Mouse (Mus musculus) intestine, postnatal 0 days (tissue): ENCODE data around the gene Slc1a3. TPM values are rescaled to one million over a fixed set of nuclear protein-coding genes. Genes with fewer than 3 reads are reported as not detected.

Experiments used
- ATAC-seq: fragments of 200-750 bp; cut with Nextera tagmentation; 2 replicates; pipeline ENCODE4 v1.8.0; 2017; ENCODE audit warnings: mild to moderate bottlenecking, moderate TSS enrichment, moderate library complexity
- H3K27ac ChIP-seq: fragments of 300-500 bp; sonication (generic); 2 replicates; pipeline ENCODE4 v1.5.1; 2014; ENCODE audit warnings: mild to moderate bottlenecking, low read depth, low read length, moderate library complexity
- H3K27me3 ChIP-seq: fragments of 300-500 bp; sonication (generic); replicated peaks from 2 replicates; pipeline ENCODE4 v1.6.1; 2014; ENCODE audit warnings: low read length, mixed read lengths; ENCODE audit not compliant: control insufficient read depth, insufficient read depth
- H3K36me3 ChIP-seq: fragments of 300-500 bp; sonication (generic); 2 replicates; pipeline ENCODE4 v1.6.1; 2014; ENCODE audit warnings: mild to moderate bottlenecking, moderate library complexity; ENCODE audit not compliant: control insufficient read depth, insufficient read depth
- H3K4me1 ChIP-seq: fragments of 300-500 bp; sonication (generic); replicated peaks from 2 replicates; pipeline ENCODE4 v1.6.1; 2014; ENCODE audit warnings: antibody characterized with exemption, low read length, mixed read lengths; ENCODE audit not compliant: control insufficient read depth, insufficient read depth
- H3K4me2 ChIP-seq: fragments of 300-500 bp; sonication (generic); replicated peaks from 2 replicates; pipeline ENCODE4 v1.6.1; 2014; ENCODE audit warnings: low read depth, mild to moderate bottlenecking, moderate library complexity
- H3K4me3 ChIP-seq: fragments of 300-500 bp; sonication (generic); 2 replicates; pipeline ENCODE4 v1.5.1; 2014; ENCODE audit warnings: low read depth, low read length
- H3K9ac ChIP-seq: fragments of 300-500 bp; sonication (generic); 2 replicates; pipeline ENCODE4 v1.6.1; 2014; ENCODE audit warnings: mild to moderate bottlenecking, low read depth, low read length
- H3K9me3 ChIP-seq: fragments of 300-500 bp; sonication (generic); 2 replicates; pipeline ENCODE4 v1.6.1; 2016; ENCODE audit warnings: mixed run types; ENCODE audit not compliant: control insufficient read depth
- CTCF ChIP-seq: sonication (generic); IDR thresholded peaks from 2 replicates; pipeline ENCODE4 v1.5.1; 2016; ENCODE audit warnings: low read depth, mild to moderate bottlenecking, control low read depth, antibody characterized with exemption, moderate library complexity
- WGBS: fragments of 180-500 bp; shearing (Covaris S2); extraction: QIAGEN DNeasy Blood & Tissue Kit; methylation state at CpG from one replicate; pipeline ENCODE4 v1.1.7; 2014; 5-methylcytosine and 5-hydroxymethylcytosine counted together
- polyA plus RNA-seq: library from polyadenylated mRNA; unstranded; fragments of >200 nt; fragmentation: Nextera tagmentation; extraction: Ambion mirVana; gene quantifications from 2 replicates; pipeline ENCODE4 v1.2.1, GENCODE M21; 2015

Slc1a3 gene
- polyA plus RNA-seq, 1 experiment from 2014 or later: 0.53 TPM

- no peak for TF ChIP-seq CTCF
- no peaks in the 10 kb centered on the region for H3K36me3 ChIP-seq
- no peak overlapping the region for H3K4me3 ChIP-seq
- H3K27ac ChIP-seq: no peak overlapping the region
- no peak overlapping the region for H3K9ac ChIP-seq
- WGBS: 79% methylated on average over 8 of the region's 8 CpGs
- H3K9me3 ChIP-seq: no peaks in the 10 kb centered on the region
- no peak overlapping the region for H3K4me2 ChIP-seq
- H3K27me3 ChIP-seq: peaks cover 8% of the 10 kb centered on the region; the same call in 1 of the 2 replicates
- no peaks in the 10 kb centered on the region for H3K4me1 ChIP-seq
- no peak for ATAC-seq
Measured at GRCm38 (mm10) chr15:8628150-8628549, 82.4 kb downstream of the Slc1a3 start.

GRCm38 (mm10) chr15:8627097-8627537 is 83.4 kb downstream of the Slc1a3 start:
- peaks cover 8% of the 10 kb centered on the region; the same call in 1 of the 2 replicates for H3K27me3 ChIP-seq
- H3K27ac ChIP-seq: no peak overlapping the region
- peak overlapping the region; percentile 45 for H3K4me3 ChIP-seq
- H3K4me1 ChIP-seq: no peaks in the 10 kb centered on the region
- H3K4me2 ChIP-seq: peak overlapping the region; percentile 93
- WGBS: 4% methylated on average over 15 of the region's 15 CpGs
- no peaks in the 10 kb centered on the region for H3K9me3 ChIP-seq
- H3K36me3 ChIP-seq: no peaks in the 10 kb centered on the region
- ATAC-seq: peak; percentile 61; the same call in 1 of the 2 replicates
- peak; percentile 89 for TF ChIP-seq CTCF
- H3K9ac ChIP-seq: peak overlapping the region; percentile 26; the same call in 1 of the 2 replicates

GRCm38 (mm10) chr15:8625370-8625769 is 85.2 kb downstream of the Slc1a3 start:
- no peak for ATAC-seq
- no peak overlapping the region for H3K9ac ChIP-seq

GRCm38 (mm10) chr15:8623879-8624278 is 86.7 kb downstream of the Slc1a3 start:
- Histone ChIP-seq H3K27ac (no peak overlapping the region), H3K4me3 (no peak overlapping the region), H3K27me3 (no peaks in the 10 kb centered on the region), H3K9ac (no peak overlapping the region), H3K4me1 (no peaks in the 10 kb centered on the region), H3K4me2 (no peak overlapping the region), H3K36me3 (no peaks in the 10 kb centered on the region), H3K9me3 (no peaks in the 10 kb centered on the region)
- no peak for ATAC-seq
- TF ChIP-seq CTCF: peak; percentile 56

More at GRCm38 (mm10) chr15:8625370-8625769, 85.2 kb downstream of the Slc1a3 start:
- H3K27ac ChIP-seq: no peak overlapping the region
- no peaks in the 10 kb centered on the region for H3K9me3 ChIP-seq
- peaks cover 8% of the 10 kb centered on the region; the same call in 1 of the 2 replicates for H3K27me3 ChIP-seq
- H3K4me2 ChIP-seq: no peak overlapping the region
- H3K36me3 ChIP-seq: no peaks in the 10 kb centered on the region
- whole genome bisulfite sequencing: 45% methylated on average over 7 of the region's 7 CpGs
- H3K4me1 ChIP-seq: no peaks in the 10 kb centered on the region
- H3K4me3 ChIP-seq: no peak overlapping the region
- peak; percentile 70 for TF ChIP-seq CTCF

- 79% methylated on average over 18 of the region's 18 CpGs for WGBS
- H3K9ac ChIP-seq: no peak overlapping the region
- H3K27ac ChIP-seq: no peak overlapping the region
- H3K27me3 ChIP-seq: no peaks in the 10 kb centered on the region
- no peak overlapping the region for H3K4me2 ChIP-seq
- H3K4me1 ChIP-seq: no peaks in the 10 kb centered on the region
- no peak for TF ChIP-seq CTCF
- H3K4me3 ChIP-seq: no peak overlapping the region
- ATAC-seq: no peak
- H3K9me3 ChIP-seq: no peaks in the 10 kb centered on the region
- no peaks in the 10 kb centered on the region for H3K36me3 ChIP-seq
Measured at GRCm38 (mm10) chr15:8619479-8620026, 91.0 kb downstream of the Slc1a3 start.

- H3K9me3 ChIP-seq: no peaks in the 10 kb centered on the region
- no peak overlapping the region for H3K4me3 ChIP-seq
- H3K4me1 ChIP-seq: no peaks in the 10 kb centered on the region
- ATAC-seq: no peak
- no peaks in the 10 kb centered on the region for H3K36me3 ChIP-seq
- TF ChIP-seq CTCF: no peak
- H3K9ac ChIP-seq: no peak overlapping the region
- H3K27ac ChIP-seq: no peak overlapping the region
- no peak overlapping the region for H3K4me2 ChIP-seq
- 81% methylated on average over 12 of the region's 12 CpGs for WGBS
- H3K27me3 ChIP-seq: no peaks in the 10 kb centered on the region
Measured at GRCm38 (mm10) chr15:8616290-8616689, 94.3 kb downstream of the Slc1a3 start.
